Mouse (Mus musculus) stomach, postnatal 0 days (tissue): ENCODE data around the gene Fyb2. TPM values are rescaled to one million over a fixed set of nuclear protein-coding genes. Genes with fewer than 3 reads are reported as not detected.
A peak's percentile ranks its signal among the peaks of the same experiment; 100 is the strongest.
"Not testable (repeated sequence)": the region's sequence is repeated elsewhere in the genome, so short reads cannot be mapped to it uniquely, and the experiment has no call there.

ENCODE experiments used
- ATAC-seq: fragments of 200-750 bp; cut with Nextera tagmentation; 2 replicates; pipeline ENCODE4 v1.8.0; 2017; ENCODE audit not compliant: low FRiP score, low TSS enrichment
- DNase-seq: peaks from one replicate; pipeline ENCODE4 v3.0.0-alpha.2; 2016; ENCODE audit warnings: low spot score
- H3K27ac ChIP-seq: fragments of 300-500 bp; sonication (generic); replicated peaks from 2 replicates; pipeline ENCODE4 v1.5.1; 2014; ENCODE audit warnings: mild to moderate bottlenecking, control low read depth
- H3K27me3 ChIP-seq: fragments of 300-500 bp; sonication (generic); 2 replicates; pipeline ENCODE4 v1.6.1; 2014; ENCODE audit warnings: low read length; ENCODE audit not compliant: control insufficient read depth, insufficient read depth
- H3K36me3 ChIP-seq: fragments of 300-500 bp; sonication (generic); 2 replicates; pipeline ENCODE4 v1.6.1; 2014; ENCODE audit warnings: low read length, mixed read lengths; ENCODE audit not compliant: control insufficient read depth, insufficient read depth
- H3K4me1 ChIP-seq: fragments of 300-500 bp; sonication (generic); replicated peaks from 2 replicates; pipeline ENCODE4 v1.6.1; 2014; ENCODE audit warnings: antibody characterized with exemption; ENCODE audit not compliant: control insufficient read depth, insufficient read depth
- H3K4me2 ChIP-seq: fragments of 300-500 bp; sonication (generic); replicated peaks from 2 replicates; pipeline ENCODE4 v1.6.1; 2014; ENCODE audit warnings: low read depth, mild to moderate bottlenecking, control low read depth, moderate library complexity
- H3K4me3 ChIP-seq: fragments of 300-500 bp; sonication (generic); 2 replicates; pipeline ENCODE4 v1.5.1; 2014; ENCODE audit warnings: low read depth, low read length, control low read depth
- H3K9ac ChIP-seq: fragments of 300-500 bp; sonication (generic); 2 replicates; pipeline ENCODE4 v1.6.1; 2014; ENCODE audit warnings: mild to moderate bottlenecking, low read length, control low read depth, mixed read lengths
- H3K9me3 ChIP-seq: fragments of 300-500 bp; sonication (generic); 2 replicates; pipeline ENCODE4 v1.6.1; 2016; ENCODE audit warnings: low read length; ENCODE audit not compliant: control insufficient read depth
- CTCF ChIP-seq: IDR thresholded peaks from 2 replicates; pipeline ENCODE4 v1.5.1; 2016; ENCODE audit warnings: antibody characterized with exemption, low read depth, mild to moderate bottlenecking, moderate library complexity
- EP300 ChIP-seq: optimal IDR thresholded peaks from 2 replicates; pipeline ENCODE3; 2016; ENCODE audit warnings: antibody characterized with exemption
- WGBS: fragments of 180-500 bp; shearing (Covaris S2); extraction: QIAGEN DNeasy Blood & Tissue Kit; methylation state at CpG from one replicate; pipeline ENCODE4 v1.1.7; 2014; 5-methylcytosine and 5-hydroxymethylcytosine counted together
- polyA plus RNA-seq: library from polyadenylated mRNA; unstranded; fragments of >200 nt; fragmentation: Nextera tagmentation; extraction: Ambion mirVana; gene quantifications from 2 replicates; pipeline ENCODE4 v1.2.1, GENCODE M21; 2015

Gene Fyb2
- polyA plus RNA-seq, 1 experiment from 2014 or later: 0.06 TPM

GRCm38 (mm10) chr4:105004135-105004534 is 90.9 kb downstream of the Fyb2 start:
- Histone ChIP-seq H3K4me2 (no peak overlapping the region), H3K36me3 (no peaks in the 10 kb centered on the region), H3K27me3 (no peaks in the 10 kb centered on the region), H3K9me3 (no peaks in the 10 kb centered on the region), H3K4me1 (no peaks in the 10 kb centered on the region), H3K9ac (no peak overlapping the region), H3K27ac (no peak overlapping the region), H3K4me3 (no peak overlapping the region)
- TF ChIP-seq EP300 (no peak), CTCF (no peak)
- ATAC-seq (no peak), DNase-seq (no peak)
- WGBS: 60% methylated on average over 8 of the region's 8 CpGs

DNA sequence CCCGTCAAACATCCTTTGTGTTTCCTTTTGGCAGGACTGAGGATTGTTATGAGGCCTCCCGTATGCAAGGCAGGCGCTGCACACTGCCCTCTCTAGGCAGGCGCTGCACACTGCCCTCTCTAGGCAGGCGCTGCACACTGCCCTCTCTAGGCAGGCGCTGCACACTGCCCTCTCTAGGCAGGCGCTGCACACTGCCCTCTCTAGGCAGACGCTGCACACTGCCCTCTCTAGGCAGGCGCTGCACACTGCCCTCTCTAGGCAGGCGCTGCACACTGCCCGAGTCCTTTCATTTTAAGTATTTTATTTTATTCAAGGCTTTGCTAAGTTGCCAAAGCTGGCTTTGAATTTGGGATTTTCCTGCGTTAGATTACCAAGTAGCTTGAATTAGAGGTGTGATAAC is 91.4 kb downstream of the Fyb2 start:
- not testable (repeated sequence) for H3K4me3 ChIP-seq, H3K4me1 ChIP-seq, H3K27me3 ChIP-seq, ATAC-seq, H3K27ac ChIP-seq, H3K9me3 ChIP-seq, H3K36me3 ChIP-seq, DNase-seq, H3K9ac ChIP-seq, H3K4me2 ChIP-seq
- TF ChIP-seq CTCF: peak; percentile 69
- 86% methylated on average over 11 of the region's 12 CpGs for WGBS

DNA sequence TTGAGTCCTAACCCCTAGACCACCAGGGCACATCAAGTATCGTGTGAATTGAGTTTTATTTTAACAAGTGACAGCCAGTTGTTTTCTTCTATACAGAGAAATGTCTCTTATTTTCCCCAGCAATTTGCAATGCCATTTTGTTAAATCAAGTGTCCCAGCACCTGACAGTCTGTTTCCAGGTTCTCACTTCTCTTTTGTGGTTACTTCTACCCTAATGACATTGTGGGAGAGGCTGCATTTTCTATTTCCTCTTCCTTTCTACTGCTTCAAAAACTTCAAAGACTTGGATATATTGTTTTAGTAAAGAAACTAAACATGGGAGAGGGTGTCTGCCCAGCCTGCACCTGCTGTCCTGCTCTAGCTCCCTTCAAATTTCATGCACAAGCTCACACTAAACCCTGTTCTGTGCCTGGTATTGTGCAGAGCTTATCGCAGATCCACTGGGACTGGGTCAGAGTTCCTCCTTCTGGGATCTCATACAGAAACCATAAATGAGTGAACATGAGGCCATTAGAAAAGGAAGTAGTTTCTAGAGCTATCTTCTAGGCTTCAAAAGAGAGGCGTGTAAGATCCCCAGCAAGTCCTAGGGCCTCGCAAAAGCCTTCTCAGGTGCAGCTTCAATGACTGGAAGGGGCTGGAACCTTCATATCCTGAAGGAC is 94.2 kb downstream of the Fyb2 start:
- TF ChIP-seq EP300 (no peak), CTCF (no peak)
- Histone ChIP-seq H3K4me3 (no peak overlapping the region), H3K36me3 (no peaks in the 10 kb centered on the region), H3K27me3 (no peaks in the 10 kb centered on the region), H3K27ac (no peak overlapping the region), H3K9me3 (no peaks in the 10 kb centered on the region), H3K4me1 (no peaks in the 10 kb centered on the region), H3K4me2 (no peak overlapping the region), H3K9ac (no peak overlapping the region)
- no peak for DNase-seq
- 89% methylated on average over 4 of the region's 4 CpGs for WGBS
- ATAC-seq: no peak

GRCm38 (mm10) chr4:105013718-105014117 is 100.5 kb downstream of the Fyb2 start:
- no peaks in the 10 kb centered on the region for H3K36me3 ChIP-seq
- H3K9ac ChIP-seq: no peak overlapping the region
- no peaks in the 10 kb centered on the region for H3K4me1 ChIP-seq
- H3K4me3 ChIP-seq: no peak overlapping the region
- ATAC-seq (no peak), DNase-seq (no peak)
- no peaks in the 10 kb centered on the region for H3K9me3 ChIP-seq
- WGBS: 87% methylated on average over 7 of the region's 7 CpGs
- TF ChIP-seq CTCF (no peak), EP300 (no peak)
- H3K27ac ChIP-seq: no peak overlapping the region
- no peaks in the 10 kb centered on the region for H3K27me3 ChIP-seq
- H3K4me2 ChIP-seq: no peak overlapping the region

DNA sequence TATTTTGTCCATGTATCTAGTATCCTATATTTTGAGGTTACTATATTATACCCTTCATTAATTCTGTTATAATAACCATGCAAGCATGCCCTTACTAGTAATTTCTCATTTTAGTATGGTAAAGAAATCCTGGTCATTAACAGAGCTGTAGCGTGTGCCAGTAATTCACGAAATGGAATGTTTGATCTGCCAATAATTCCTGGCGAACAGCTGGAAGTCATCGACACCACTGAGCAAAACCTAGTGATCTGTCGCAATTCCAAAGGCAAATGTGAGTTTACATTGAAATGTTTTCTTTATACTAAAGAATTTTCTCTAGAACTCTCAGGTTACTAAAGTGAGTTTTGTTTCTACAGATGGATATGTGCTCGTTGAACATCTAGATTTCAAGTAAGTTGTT is 102.2 kb downstream of the Fyb2 start:
- H3K4me2 ChIP-seq: no peak overlapping the region
- no peaks in the 10 kb centered on the region for H3K4me1 ChIP-seq
- H3K36me3 ChIP-seq: no peaks in the 10 kb centered on the region
- TF ChIP-seq EP300 (no peak), CTCF (no peak)
- 57% methylated on average over 6 of the region's 6 CpGs for WGBS
- ATAC-seq (no peak), DNase-seq (no peak)
- H3K9me3 ChIP-seq: no peaks in the 10 kb centered on the region
- H3K27ac ChIP-seq: no peak overlapping the region
- no peak overlapping the region for H3K4me3 ChIP-seq
- no peak overlapping the region for H3K9ac ChIP-seq
- H3K27me3 ChIP-seq: no peaks in the 10 kb centered on the region

GRCm38 (mm10) chr4:105016006-105016613 is 102.9 kb downstream of the Fyb2 start:
- H3K36me3 ChIP-seq: no peaks in the 10 kb centered on the region
- no peaks in the 10 kb centered on the region for H3K27me3 ChIP-seq
- H3K4me1 ChIP-seq: no peaks in the 10 kb centered on the region
- no peak overlapping the region for H3K27ac ChIP-seq
- H3K9ac ChIP-seq: no peak overlapping the region
- H3K4me3 ChIP-seq: no peak overlapping the region
- 81% methylated on average over 4 of the region's 4 CpGs for WGBS
- H3K9me3 ChIP-seq: no peaks in the 10 kb centered on the region
- no peak for ATAC-seq
- TF ChIP-seq EP300 (no peak), CTCF (no peak)
- no peak overlapping the region for H3K4me2 ChIP-seq
- DNase-seq: no peak
